Mouse (Mus musculus) urinary bladder, postnatal 10 days (tissue): ENCODE results near the gene Abtb1.

Source experiments
- DNase-seq: peaks from one replicate; pipeline ENCODE4 v3.0.0; 2022; ENCODE audit warnings: low spot score

Gene Abtb1

GRCm38 (mm10) chr6:88841781-88842689 is at the start of gene Abtb1:
Gene Abtb1 (minus strand): TSS chr6:88841984.
- peak; percentile 98 for DNase-seq

DNA sequence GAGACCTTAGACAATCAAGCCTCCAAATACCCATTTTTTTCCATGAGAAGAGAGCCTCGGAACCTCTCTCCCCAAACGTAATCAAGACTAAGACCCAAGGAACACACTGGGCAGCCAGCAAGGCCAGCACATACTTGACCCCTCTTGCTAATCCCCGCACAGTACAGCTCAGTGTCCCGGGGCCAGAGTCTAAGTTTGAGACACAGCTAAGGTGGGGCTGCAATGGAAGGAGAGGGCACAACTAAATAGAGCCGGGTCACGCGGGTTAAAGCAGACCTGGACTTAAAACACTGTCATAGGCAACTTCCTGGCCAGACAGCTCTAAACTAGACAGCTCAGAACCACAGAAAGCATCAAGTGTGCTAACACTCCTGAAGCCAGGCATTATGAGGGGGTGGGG is 49.0 kb upstream of the Abtb1 start:
- DNase-seq, result no peak

DNA sequence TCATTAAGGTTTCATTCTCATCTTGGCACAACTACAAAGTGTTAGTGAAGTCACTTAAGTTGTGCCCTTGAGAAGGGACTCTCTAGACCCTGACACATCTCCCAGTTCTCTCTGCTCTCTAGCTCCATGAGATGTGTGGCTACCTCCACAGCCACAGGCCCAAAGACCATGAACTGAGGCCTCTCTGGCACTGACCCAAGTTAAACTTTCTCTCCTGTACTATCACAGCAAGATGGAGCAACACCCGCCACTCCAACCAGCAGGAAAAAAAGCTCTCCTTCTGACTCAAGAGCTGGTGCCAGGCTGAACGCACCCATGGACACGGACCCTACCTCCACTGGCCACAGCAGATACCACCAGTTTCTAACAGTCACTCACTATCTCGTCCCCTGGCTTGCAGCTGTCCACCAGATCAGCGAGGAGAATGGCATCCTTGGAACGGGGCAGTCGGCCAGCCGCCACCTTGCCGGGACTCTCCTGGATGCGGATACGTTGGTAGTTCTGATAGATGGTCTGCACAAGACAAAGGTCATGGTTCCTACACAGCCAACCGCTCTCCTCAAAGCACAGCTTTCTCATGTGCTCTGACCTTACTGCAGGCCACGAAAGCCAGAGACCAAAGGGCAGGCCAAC is 47.7 kb upstream of the Abtb1 start:
- DNase-seq, result no peak

DNA sequence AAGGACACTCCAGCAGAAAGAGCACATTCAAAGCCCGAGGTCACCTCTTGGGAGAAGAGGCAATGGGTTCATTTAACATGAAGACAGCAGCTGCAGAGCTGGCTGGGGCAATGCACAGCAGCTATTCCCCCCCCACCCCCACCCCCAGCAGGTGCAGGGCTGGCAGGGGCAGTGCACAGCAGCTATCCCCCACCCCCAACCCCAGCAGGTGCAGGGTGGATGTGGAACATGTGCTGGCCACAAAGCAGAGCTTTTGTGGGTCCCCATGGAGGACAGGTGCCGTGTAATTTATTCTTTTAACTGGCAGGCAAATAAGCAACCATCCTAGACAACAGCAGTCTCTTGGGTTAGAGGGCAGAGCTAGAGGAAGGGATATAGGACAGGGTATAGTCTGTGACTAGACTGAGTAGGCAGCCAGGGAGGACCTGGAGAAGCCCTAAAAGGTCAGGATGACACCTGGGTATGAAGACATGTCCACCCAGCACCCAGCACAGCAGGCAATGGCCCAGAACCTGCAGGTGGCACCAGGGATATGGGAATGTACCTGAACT is 44.7 kb upstream of the Abtb1 start:
- no peak for DNase-seq

GRCm38 (mm10) chr6:88885644-88886416 is 44.0 kb upstream of the Abtb1 start:
- DNase-seq, result no peak

GRCm38 (mm10) chr6:88884690-88885089 is 42.9 kb upstream of the Abtb1 start:
- DNase-seq, result no peak

DNA sequence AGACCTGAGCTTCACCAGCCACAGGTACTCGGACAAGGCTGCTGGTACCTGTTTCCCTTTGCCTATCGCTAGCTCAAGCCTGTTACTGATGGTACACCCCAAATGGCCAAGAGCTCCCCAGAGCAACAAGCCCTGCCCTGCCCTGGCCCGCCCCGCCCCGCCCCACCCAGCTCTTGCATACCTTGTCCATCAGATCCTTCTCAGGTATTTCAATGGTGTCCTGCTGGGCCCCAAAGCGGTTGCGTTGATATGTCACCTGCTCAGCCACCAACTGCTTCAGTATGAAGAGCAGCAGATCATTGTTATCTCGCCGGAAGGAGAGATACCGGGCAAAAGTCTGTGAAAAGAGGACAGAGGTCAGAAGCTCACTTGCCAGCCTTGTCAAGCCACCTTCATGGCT is 42.4 kb upstream of the Abtb1 start:
- DNase-seq, result no peak

DNA sequence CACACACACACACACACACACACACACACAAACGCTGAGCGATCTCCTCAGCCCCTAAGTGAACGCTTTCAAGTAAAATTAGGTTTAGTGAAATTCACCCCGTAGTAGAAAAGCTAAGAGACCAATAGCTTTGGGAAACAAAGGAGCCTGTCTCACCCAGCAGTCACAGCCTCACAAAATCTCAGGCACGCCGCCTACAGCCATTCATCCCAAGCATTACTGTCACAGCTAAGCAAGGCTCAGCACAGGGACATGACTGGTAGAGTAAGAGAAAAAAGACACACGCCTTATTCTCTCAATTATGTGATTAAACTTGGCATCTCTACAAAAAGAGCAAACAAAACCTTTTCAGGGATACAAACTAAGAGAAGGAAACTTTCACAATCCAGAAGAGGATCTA is 39.5 kb upstream of the Abtb1 start:
- DNase-seq, result no peak

GRCm38 (mm10) chr6:88879471-88879870 is 37.7 kb upstream of the Abtb1 start:
- no peak for DNase-seq

DNA sequence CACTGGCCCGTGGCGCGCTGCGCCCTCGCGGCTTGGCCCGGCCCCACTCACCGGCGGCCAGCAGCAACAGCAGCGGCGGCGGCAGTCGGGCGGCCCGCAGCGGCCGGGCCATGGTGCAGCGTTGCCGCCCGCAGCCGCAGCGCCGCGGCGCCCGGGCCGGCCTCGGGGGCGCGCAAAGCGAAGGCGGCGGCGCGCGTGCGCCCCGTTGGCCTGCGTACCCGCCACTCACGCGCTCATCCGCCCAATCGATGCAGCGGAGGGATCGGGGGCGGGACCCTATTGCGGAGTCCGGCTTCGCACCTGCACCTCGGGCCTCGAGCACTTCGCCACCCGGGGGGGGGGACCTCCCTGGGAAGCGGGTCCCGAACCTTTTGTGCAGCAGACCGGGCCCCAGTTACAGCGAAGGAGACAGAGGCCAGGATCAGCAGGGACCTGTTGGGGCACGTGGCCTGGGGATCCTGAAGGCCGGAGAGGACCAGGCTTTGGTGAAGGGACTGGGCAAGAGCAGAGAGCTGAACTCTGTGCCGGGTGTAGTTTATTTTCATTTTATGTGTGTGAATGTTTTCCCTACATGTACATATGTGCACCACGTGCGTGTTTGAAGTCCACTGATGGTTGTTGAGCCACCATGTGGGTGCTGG is 33.2 kb upstream of the Abtb1 start, which contains the start of gene Podxl2:
Gene Podxl2 (minus strand): TSS at position 177 of the 641 bp plus-strand sequence.
- no peak for DNase-seq

- no peak for DNase-seq
Observed at GRCm38 (mm10) chr6:88873965-88874867, 32.4 kb upstream of the Abtb1 start.

- no peak for DNase-seq
Observed at GRCm38 (mm10) chr6:88872811-88873210, 31.0 kb upstream of the Abtb1 start.

DNA sequence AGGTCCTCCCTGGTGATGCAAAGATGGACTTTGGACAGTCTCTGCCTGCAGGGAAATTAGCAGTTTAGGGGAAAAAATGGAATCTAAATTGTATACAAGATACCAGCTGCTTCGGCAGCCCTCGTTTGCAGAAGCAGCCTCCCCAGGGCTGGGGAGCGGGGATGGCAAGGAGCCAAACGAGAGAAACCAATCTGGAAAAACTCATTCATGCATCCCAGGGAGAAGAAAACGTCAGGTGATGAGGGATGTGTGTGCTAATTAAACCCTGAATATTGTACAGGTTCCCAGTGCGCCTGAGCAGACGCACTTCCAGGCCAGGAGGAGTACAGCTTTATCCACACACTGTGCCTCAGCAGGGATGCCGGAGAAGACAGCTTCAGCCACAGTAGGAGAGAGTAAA is 29.8 kb upstream of the Abtb1 start:
- no peak for DNase-seq

GRCm38 (mm10) chr6:88870594-88870993 is 28.8 kb upstream of the Abtb1 start:
- no peak for DNase-seq

- no peak for DNase-seq
Observed at GRCm38 (mm10) chr6:88869459-88869858, 27.7 kb upstream of the Abtb1 start.

GRCm38 (mm10) chr6:88865704-88866103 is 23.9 kb upstream of the Abtb1 start:
- DNase-seq, result no peak

DNA sequence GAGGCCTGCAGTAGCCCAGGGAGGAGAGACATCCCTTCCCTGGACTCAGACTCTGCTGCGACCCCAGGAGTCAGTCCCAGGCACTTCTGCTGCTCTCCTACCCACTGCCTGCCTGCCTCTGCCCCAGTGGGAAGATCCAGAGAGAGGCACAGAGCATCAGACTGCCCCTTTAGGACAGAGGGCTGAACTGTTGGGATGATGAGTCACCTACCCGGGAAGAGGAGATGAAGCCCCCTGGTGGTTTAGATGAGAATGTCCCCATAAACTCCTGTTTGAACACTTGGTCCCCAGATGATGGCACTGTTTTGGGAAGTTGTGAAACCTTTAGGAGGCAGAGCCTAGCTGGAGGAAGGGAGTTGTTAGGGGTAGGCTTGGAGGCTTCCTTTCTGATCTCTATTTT is 19.1 kb upstream of the Abtb1 start:
- DNase-seq, result no peak

DNA sequence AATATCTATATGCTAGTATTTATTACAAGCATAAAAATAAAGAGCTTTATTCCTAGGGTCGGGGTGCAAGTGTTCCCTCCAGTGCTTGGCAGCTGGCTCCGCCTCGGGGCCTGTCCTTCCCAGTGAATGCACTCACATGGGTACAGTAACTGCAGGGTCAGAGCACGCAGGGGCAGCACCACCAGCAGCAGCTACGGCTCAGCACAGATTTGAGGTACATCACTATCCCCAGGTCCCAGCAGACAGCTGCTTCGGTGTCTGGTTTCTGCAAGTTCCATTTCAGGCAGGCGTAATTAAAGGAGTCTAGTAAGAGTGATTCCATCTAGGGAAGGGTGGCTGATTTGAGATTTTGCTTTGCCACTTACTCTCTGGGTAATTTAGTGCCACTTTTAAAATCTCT is 16.6 kb upstream of the Abtb1 start:
- DNase-seq, result no peak

GRCm38 (mm10) chr6:88857830-88858229 is 16.0 kb upstream of the Abtb1 start:
- DNase-seq, result no peak

- DNase-seq, result no peak
Observed at GRCm38 (mm10) chr6:88857249-88857648, 15.5 kb upstream of the Abtb1 start.

DNA sequence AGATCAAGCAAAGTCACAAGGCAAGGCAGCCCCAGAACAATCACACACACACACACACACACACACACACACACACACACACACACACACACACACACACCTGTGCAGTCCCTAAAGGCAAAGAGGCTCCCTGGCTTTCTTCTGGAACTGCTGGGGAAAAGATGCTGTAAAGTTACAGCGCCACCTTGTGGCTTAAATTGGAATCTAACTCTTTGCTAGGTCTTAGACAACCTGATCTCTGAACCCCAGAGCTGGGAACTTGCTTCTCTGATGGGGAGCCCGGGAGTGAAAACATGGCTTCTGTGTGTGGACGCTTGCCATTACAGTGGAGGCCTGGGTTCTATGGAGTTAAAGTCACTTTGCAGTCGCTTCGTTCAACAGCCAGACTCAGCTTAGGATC is 13.9 kb upstream of the Abtb1 start:
- no peak for DNase-seq
